Mouse (Mus musculus) heart, postnatal 25 days (tissue): Measurements from ENCODE around the gene Pde6d. TPM values are rescaled to one million over a fixed set of nuclear protein-coding genes. Genes with fewer than 3 reads are reported as not detected.

Experiments used
- DNase-seq: peaks from one replicate; pipeline ENCODE4 v3.0.0; 2022; ENCODE audit warnings: low spot score
- intact Hi-C: fragments of 180-260 bp; cut with DNase I; formaldehyde crosslinking; loops from one replicate; pipeline ENCODE4 v1.15.1; 2025
- total RNA-seq, 2 experiments: library from RNA; stranded (reverse); gene quantifications; 2 replicates each; pipeline ENCODE4 v1.2.3; 2021

Pde6d gene
- total RNA-seq: 10 to 100 TPM; 43.5 to 45.6 TPM

- DNase-seq: peak; percentile 96
- intact Hi-C loops: loop anchor here (10.0 kb wide), 1 partner anchor 122 kb away; the partner anchor contains the start of gene Dis3l2
Observed at GRCm38 (mm10) chr1:86582451-86583096, at the start of gene Pde6d, which contains the start of gene Cops7b. Gene Pde6d, minus strand, starts transcription at chr1:86582629. Gene Cops7b, plus strand, starts transcription at chr1:86582904.

- intact Hi-C loops: no loop called here
Observed at GRCm38 (mm10) chr1:86630527-86630926, 48.1 kb upstream of the Pde6d start.

GRCm38 (mm10) chr1:86629936-86630335 is 47.5 kb upstream of the Pde6d start:
- intact Hi-C loops: no loop called here
- DNase-seq: no peak

More at GRCm38 (mm10) chr1:86630527-86630926, 48.1 kb upstream of the Pde6d start:
- no peak for DNase-seq

GRCm38 (mm10) chr1:86628270-86628669 is 45.8 kb upstream of the Pde6d start:
- intact Hi-C loops: no loop called here

GRCm38 (mm10) chr1:86623001-86624000 is 40.9 kb upstream of the Pde6d start:
- intact Hi-C loops: no loop called here

More at GRCm38 (mm10) chr1:86628270-86628669, 45.8 kb upstream of the Pde6d start:
- DNase-seq: no peak

GRCm38 (mm10) chr1:86622296-86622695 is 39.9 kb upstream of the Pde6d start:
- intact Hi-C loops: no loop called here
- no peak for DNase-seq

More at GRCm38 (mm10) chr1:86623001-86624000, 40.9 kb upstream of the Pde6d start:
- DNase-seq: no peak

- DNase-seq: no peak
- intact Hi-C loops: loop anchor here (2.0 to 5.0 kb wide), 2 partner anchors 422 to 569 kb away; no protein-coding TSS in a partner anchor
Observed at GRCm38 (mm10) chr1:86618454-86619125, 36.2 kb upstream of the Pde6d start.

- no peak for DNase-seq
- intact Hi-C loops: loop anchor here (1.0 kb wide), 1 partner anchor 428 kb away; no protein-coding TSS in a partner anchor
Observed at GRCm38 (mm10) chr1:86614269-86614668, 31.8 kb upstream of the Pde6d start.

GRCm38 (mm10) chr1:86612081-86612480 is 29.7 kb upstream of the Pde6d start:
- DNase-seq: no peak
- intact Hi-C loops: no loop called here

GRCm38 (mm10) chr1:86610954-86611353 is 28.5 kb upstream of the Pde6d start:
- intact Hi-C loops: no loop called here
- DNase-seq: no peak

- DNase-seq: no peak
- intact Hi-C loops: no loop called here
Observed at GRCm38 (mm10) chr1:86600117-86600516, 17.7 kb upstream of the Pde6d start.

- DNase-seq: no peak
Observed at GRCm38 (mm10) chr1:86598516-86598915, 16.1 kb upstream of the Pde6d start.

GRCm38 (mm10) chr1:86596512-86596911 is 14.1 kb upstream of the Pde6d start:
- no peak for DNase-seq
- intact Hi-C loops: no loop called here

More at GRCm38 (mm10) chr1:86598516-86598915, 16.1 kb upstream of the Pde6d start:
- intact Hi-C loops: no loop called here

- intact Hi-C loops: no loop called here
- no peak for DNase-seq
Observed at GRCm38 (mm10) chr1:86595315-86595714, 12.9 kb upstream of the Pde6d start.

- intact Hi-C loops: no loop called here
Observed at GRCm38 (mm10) chr1:86594539-86594938, 12.1 kb upstream of the Pde6d start.

GRCm38 (mm10) chr1:86586992-86587391 is 4.6 kb upstream of the Pde6d start:
- DNase-seq: peak; percentile 49
- intact Hi-C loops: loop anchor here (10.0 kb wide), 1 partner anchor 118 kb away; the partner anchor contains the start of gene Dis3l2

More at GRCm38 (mm10) chr1:86594539-86594938, 12.1 kb upstream of the Pde6d start:
- no peak for DNase-seq

- intact Hi-C loops: loop anchor here (10.0 kb wide), 1 partner anchor 121 kb away; the partner anchor contains the start of gene Dis3l2
- DNase-seq: no peak
Observed at GRCm38 (mm10) chr1:86583709-86584108, 1.3 kb upstream of the Pde6d start.

GRCm38 (mm10) chr1:86581692-86582450 is 558 bp downstream of the Pde6d start:
- intact Hi-C loops: loop anchor here (10.0 kb wide), 1 partner anchor 123 kb away; the partner anchor contains the start of gene Dis3l2
- DNase-seq: no peak

GRCm38 (mm10) chr1:86580426-86580825 is 2.0 kb downstream of the Pde6d start:
- DNase-seq: no peak
- intact Hi-C loops: loop anchor here (10.0 kb wide), 1 partner anchor 124 kb away; the partner anchor contains the start of gene Dis3l2
